Mouse (Mus musculus): ENCODE results near the gene Vwc2l.
A peak's percentile ranks its signal among the peaks of the same experiment; 100 is the strongest.

Gene Vwc2l

GRCm38 (mm10) chr1:70725655-70726066 lies at the start of gene Vwc2l:
TSS of gene Vwc2l (plus strand) at chr1:70725715.
- peak; percentile 16 for DNase-seq (ENCODE audit: low spot score)

- DNase-seq (ENCODE audit: low spot score), result no peak
Measured at GRCm38 (mm10) chr1:70692529-70692928, 33.0 kb upstream of the Vwc2l start.

GRCm38 (mm10) chr1:70700270-70700669 lies 25.2 kb upstream of the Vwc2l start:
- DNase-seq (ENCODE audit: low spot score), result no peak

GRCm38 (mm10) chr1:70703934-70704333 lies 21.6 kb upstream of the Vwc2l start:
- DNase-seq (ENCODE audit: low spot score), result no peak

GRCm38 (mm10) chr1:70705821-70706220 lies 19.7 kb upstream of the Vwc2l start:
- no peak for DNase-seq (ENCODE audit: low spot score)

GRCm38 (mm10) chr1:70725045-70725444 lies 470 bp upstream of the Vwc2l start:
- DNase-seq (ENCODE audit: low spot score), result no peak

- no peak for DNase-seq (ENCODE audit: low spot score)
Measured at GRCm38 (mm10) chr1:70787146-70787545, 61.6 kb downstream of the Vwc2l start.

- DNase-seq (ENCODE audit: low spot score), result no peak
Measured at GRCm38 (mm10) chr1:70791636-70792035, 66.1 kb downstream of the Vwc2l start.

GRCm38 (mm10) chr1:70795094-70795493 lies 69.6 kb downstream of the Vwc2l start:
- DNase-seq (ENCODE audit: low spot score), result no peak

- no peak for DNase-seq (ENCODE audit: low spot score)
Measured at GRCm38 (mm10) chr1:70803401-70803800, 77.9 kb downstream of the Vwc2l start.

GRCm38 (mm10) chr1:70823111-70823510 lies 97.6 kb downstream of the Vwc2l start:
- no peak for DNase-seq (ENCODE audit: low spot score)

- DNase-seq (ENCODE audit: low spot score), result no peak
Measured at GRCm38 (mm10) chr1:70833262-70833661, 107.7 kb downstream of the Vwc2l start.

- DNase-seq (ENCODE audit: low spot score), result no peak
Measured at GRCm38 (mm10) chr1:70842222-70842621, 116.7 kb downstream of the Vwc2l start.

- no peak for DNase-seq (ENCODE audit: low spot score)
Measured at GRCm38 (mm10) chr1:70845276-70845675, 119.8 kb downstream of the Vwc2l start.

- no peak for DNase-seq (ENCODE audit: low spot score)
Measured at GRCm38 (mm10) chr1:70851633-70852390, 126.3 kb downstream of the Vwc2l start.

GRCm38 (mm10) chr1:70853446-70853845 lies 127.9 kb downstream of the Vwc2l start:
- DNase-seq (ENCODE audit: low spot score), result no peak

- no peak for DNase-seq (ENCODE audit: low spot score)
Measured at GRCm38 (mm10) chr1:70855912-70856311, 130.4 kb downstream of the Vwc2l start.

GRCm38 (mm10) chr1:70861672-70862071 lies 136.2 kb downstream of the Vwc2l start:
- no peak for DNase-seq (ENCODE audit: low spot score)

- no peak for DNase-seq (ENCODE audit: low spot score)
Measured at GRCm38 (mm10) chr1:70866137-70866536, 140.6 kb downstream of the Vwc2l start.

- DNase-seq (ENCODE audit: low spot score), result no peak
Measured at GRCm38 (mm10) chr1:70880496-70880895, 155.0 kb downstream of the Vwc2l start.

- DNase-seq (ENCODE audit: low spot score), result no peak
Measured at GRCm38 (mm10) chr1:70881269-70881668, 155.8 kb downstream of the Vwc2l start.

GRCm38 (mm10) chr1:70884156-70884555 lies 158.6 kb downstream of the Vwc2l start:
- DNase-seq (ENCODE audit: low spot score), result no peak

- no peak for DNase-seq (ENCODE audit: low spot score)
Measured at GRCm38 (mm10) chr1:70902311-70902710, 176.8 kb downstream of the Vwc2l start.

- no peak for DNase-seq (ENCODE audit: low spot score)
Measured at GRCm38 (mm10) chr1:70907366-70907765, 181.9 kb downstream of the Vwc2l start.

All from urinary bladder, postnatal 10 days (tissue).